Mouse (Mus musculus) kidney, adult 2 months (tissue): ENCODE measurements at regions not wholly inside any gene's neighbourhood (a gene's known extent, or its start where the extent isn't known, plus 50 kb on each side); places are given as distances from the start of the nearest gene placed in this dataset.
A peak's percentile ranks its signal among the peaks of the same experiment; 100 is the strongest.

Source experiments
- DNase-seq: peaks from one replicate; pipeline ENCODE4 v3.0.0; 2021
- H3K27ac ChIP-seq: fragments of 200-500 bp; 2 replicates; pipeline ENCODE4 v1.5.1; 2012; ENCODE audit warnings: low read depth, low read length, control low read depth, inconsistent platforms; ENCODE audit not compliant: insufficient read depth
- H3K27me3 ChIP-seq: fragments of 200-500 bp; replicated peaks from 2 replicates; pipeline ENCODE4 v1.6.1; 2012; ENCODE audit warnings: mild to moderate bottlenecking, moderate library complexity, low read length, inconsistent platforms; ENCODE audit not compliant: control insufficient read depth, insufficient read depth
- H3K36me3 ChIP-seq: fragments of 200-500 bp; 2 replicates; pipeline ENCODE4 v1.6.1; 2012; ENCODE audit warnings: mild to moderate bottlenecking, moderate library complexity, low read length, inconsistent platforms; ENCODE audit not compliant: control insufficient read depth, insufficient read depth
- H3K4me1 ChIP-seq: fragments of 200-500 bp; 2 replicates; pipeline ENCODE4 v1.6.1; 2011; ENCODE audit warnings: low read length; ENCODE audit not compliant: control insufficient read depth, insufficient read depth
- H3K4me3 ChIP-seq: fragments of 200-500 bp; 2 replicates; pipeline ENCODE4 v1.5.1; 2011; ENCODE audit warnings: mild to moderate bottlenecking, low read depth, low read length, control low read depth; ENCODE audit not compliant: insufficient read depth
- CTCF ChIP-seq: fragments of 200-500 bp; conservative IDR thresholded peaks from 2 replicates; pipeline ENCODE4 v1.5.1; 2011; ENCODE audit warnings: low read depth, mild to moderate bottlenecking, control low read depth, low read length, moderate library complexity, mixed read lengths; ENCODE audit not compliant: insufficient read depth, insufficient read length
- POLR2A ChIP-seq: fragments of 200-500 bp; IDR thresholded peaks from one replicate; pipeline ENCODE4 v1.6.1; 2011; ENCODE audit warnings: low read depth, low read length, control low read depth
- WGBS: fragments of 180-500 bp; shearing (Covaris S2); methylation state at CpG from one replicate; pipeline ENCODE4 v1.1.7; 2018; 5-methylcytosine and 5-hydroxymethylcytosine counted together

- H3K36me3 ChIP-seq, result no peaks in the 10 kb centered on the region
- 42% methylated on average over 24 of the region's 24 CpGs for WGBS
- peak; percentile 29 for DNase-seq
- H3K4me1 ChIP-seq, result peaks cover 5% of the 10 kb centered on the region; the same call in 1 of the 2 replicates
- H3K4me3 ChIP-seq, result no peak overlapping the region
- no peak overlapping the region for H3K27ac ChIP-seq
- TF ChIP-seq POLR2A, result no peak
- no peaks in the 10 kb centered on the region for H3K27me3 ChIP-seq
These were observed 90.9 kb upstream of the Krr1 start for GRCm38 (mm10) chr10:111881339-111882211.

DNA sequence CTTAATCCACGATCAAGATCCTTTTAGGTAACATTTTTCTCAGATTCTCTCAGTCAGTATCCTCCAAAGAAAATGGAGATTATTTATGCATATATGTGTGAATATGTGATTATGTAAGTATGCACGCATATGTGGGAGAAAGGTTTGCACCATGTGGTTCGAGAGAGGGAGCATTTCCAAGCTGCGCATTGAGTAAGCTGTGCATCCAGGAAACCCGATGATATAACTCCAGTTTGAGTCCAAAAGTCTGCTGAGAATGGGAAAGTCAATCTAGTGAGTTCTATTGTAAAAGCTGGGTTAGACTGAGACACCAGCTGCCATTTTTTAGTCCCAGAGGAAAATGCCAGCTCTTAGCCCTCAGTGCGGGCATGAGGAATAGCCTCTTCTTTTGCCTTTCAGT, 89.9 kb upstream of the Krr1 start:
- no peak for DNase-seq
- no peak for TF ChIP-seq POLR2A
- WGBS, result 95% methylated on average over 6 of the region's 6 CpGs
- Histone ChIP-seq H3K27ac (no peak overlapping the region), H3K27me3 (no peaks in the 10 kb centered on the region), H3K4me1 (peaks cover 5% of the 10 kb centered on the region; the same call in 1 of the 2 replicates), H3K36me3 (no peaks in the 10 kb centered on the region), H3K4me3 (no peak overlapping the region)

- no peak for DNase-seq
- Histone ChIP-seq H3K4me1 (peaks cover 5% of the 10 kb centered on the region; the same call in 1 of the 2 replicates), H3K27ac (no peak overlapping the region), H3K36me3 (no peaks in the 10 kb centered on the region), H3K27me3 (no peaks in the 10 kb centered on the region), H3K4me3 (no peak overlapping the region)
- TF ChIP-seq POLR2A (no peak), CTCF (no peak)
- 22% methylated on average over 4 of the region's 4 CpGs for WGBS
These were observed 87.8 kb upstream of the Krr1 start for GRCm38 (mm10) chr10:111884701-111885100.

DNA sequence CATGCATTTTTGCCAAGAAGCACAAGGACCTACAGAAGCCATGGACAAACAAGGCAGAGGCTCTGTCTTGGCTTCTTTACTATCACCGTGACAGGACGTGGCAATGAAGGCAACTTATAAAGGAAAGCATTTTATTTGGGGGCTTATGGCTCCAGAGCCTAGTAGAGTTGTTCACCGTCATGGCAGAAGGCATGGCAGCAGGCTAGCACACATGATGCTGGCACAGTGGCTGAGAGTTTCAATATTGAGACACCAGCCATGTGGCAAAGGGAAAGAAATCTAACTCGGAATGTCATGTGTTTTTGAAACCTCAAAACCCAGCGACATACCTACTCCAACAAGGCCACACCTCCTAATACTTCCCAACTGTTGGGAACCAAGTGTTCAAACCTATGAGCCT, 83.4 kb upstream of the Krr1 start:
- TF ChIP-seq POLR2A (no peak), CTCF (no peak)
- no peak for DNase-seq
- WGBS, result 98% methylated on average over 5 of the region's 5 CpGs

GRCm38 (mm10) chr10:111893489-111893888, 79.0 kb upstream of the Krr1 start:
- H3K4me3 ChIP-seq, result no peak overlapping the region
- WGBS, result 71% methylated on average over 5 of the region's 5 CpGs
- H3K36me3 ChIP-seq, result no peaks in the 10 kb centered on the region
- peak overlapping the region; percentile 21; the same call in 1 of the 2 replicates for H3K27ac ChIP-seq
- no peaks in the 10 kb centered on the region for H3K4me1 ChIP-seq
- H3K27me3 ChIP-seq, result no peaks in the 10 kb centered on the region
- DNase-seq, result peak; percentile 7
- TF ChIP-seq POLR2A (no peak), CTCF (no peak)

More for the DNA sequence above, 83.4 kb upstream of the Krr1 start:
- Histone ChIP-seq H3K4me1 (no peaks in the 10 kb centered on the region), H3K27ac (no peak overlapping the region), H3K27me3 (no peaks in the 10 kb centered on the region), H3K36me3 (no peaks in the 10 kb centered on the region), H3K4me3 (no peak overlapping the region)

DNA sequence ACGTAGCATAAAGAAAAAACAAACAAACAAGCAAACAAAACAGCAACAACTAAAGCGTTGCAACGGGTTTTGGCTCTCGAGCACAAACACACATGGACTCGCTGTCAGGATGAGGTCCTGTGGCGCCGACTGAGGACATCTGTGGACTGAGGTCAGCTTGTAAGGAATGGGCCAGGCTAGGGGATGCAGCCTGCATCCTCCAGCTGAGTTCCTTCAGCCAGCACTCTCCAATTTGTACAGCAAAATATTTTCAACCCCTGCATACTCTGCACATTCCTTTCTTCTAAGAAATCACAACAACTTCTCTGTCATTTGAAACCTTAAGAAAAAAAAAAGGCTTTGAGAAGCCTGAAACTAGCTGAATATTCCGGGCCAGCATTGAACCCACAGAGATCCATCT, 78.5 kb upstream of the Krr1 start:
- H3K4me1 ChIP-seq, result no peaks in the 10 kb centered on the region
- no peaks in the 10 kb centered on the region for H3K27me3 ChIP-seq
- no peak overlapping the region for H3K4me3 ChIP-seq
- 51% methylated on average over 8 of the region's 8 CpGs for whole genome bisulfite sequencing
- DNase-seq, result peak; percentile 57
- H3K36me3 ChIP-seq, result no peaks in the 10 kb centered on the region
- peak overlapping the region; percentile 21; the same call in 1 of the 2 replicates for H3K27ac ChIP-seq
- no peak for TF ChIP-seq POLR2A
- TF ChIP-seq CTCF, result no peak

GRCm38 (mm10) chr10:111897361-111897760, 75.1 kb upstream of the Krr1 start:
- WGBS, result 48% methylated on average over 3 of the region's 3 CpGs
- H3K4me3 ChIP-seq, result no peak overlapping the region
- no peaks in the 10 kb centered on the region for H3K4me1 ChIP-seq
- H3K27ac ChIP-seq, result no peak overlapping the region
- DNase-seq, result no peak
- TF ChIP-seq POLR2A (no peak), CTCF (no peak)
- no peaks in the 10 kb centered on the region for H3K27me3 ChIP-seq
- no peaks in the 10 kb centered on the region for H3K36me3 ChIP-seq
